Mouse (Mus musculus) layer of hippocampus, postnatal 10 days (tissue): ENCODE results near the gene Atxn1. TPM values are rescaled to one million over a fixed set of nuclear protein-coding genes. Genes with fewer than 3 reads are reported as not detected.

ENCODE experiments used
- DNase-seq, 2 experiments: peaks; one replicate each; pipeline ENCODE4 v3.0.0; 2021; ENCODE audit warnings: low spot score in 2 of 2
- total RNA-seq, 2 experiments: library from RNA; stranded (reverse); gene quantifications; 2 replicates each; pipeline ENCODE4 v1.2.3; 2021

Gene Atxn1
- total RNA-seq, 2 experiments from 2014 or later = 90.8 to 94.3 TPM

DNA sequence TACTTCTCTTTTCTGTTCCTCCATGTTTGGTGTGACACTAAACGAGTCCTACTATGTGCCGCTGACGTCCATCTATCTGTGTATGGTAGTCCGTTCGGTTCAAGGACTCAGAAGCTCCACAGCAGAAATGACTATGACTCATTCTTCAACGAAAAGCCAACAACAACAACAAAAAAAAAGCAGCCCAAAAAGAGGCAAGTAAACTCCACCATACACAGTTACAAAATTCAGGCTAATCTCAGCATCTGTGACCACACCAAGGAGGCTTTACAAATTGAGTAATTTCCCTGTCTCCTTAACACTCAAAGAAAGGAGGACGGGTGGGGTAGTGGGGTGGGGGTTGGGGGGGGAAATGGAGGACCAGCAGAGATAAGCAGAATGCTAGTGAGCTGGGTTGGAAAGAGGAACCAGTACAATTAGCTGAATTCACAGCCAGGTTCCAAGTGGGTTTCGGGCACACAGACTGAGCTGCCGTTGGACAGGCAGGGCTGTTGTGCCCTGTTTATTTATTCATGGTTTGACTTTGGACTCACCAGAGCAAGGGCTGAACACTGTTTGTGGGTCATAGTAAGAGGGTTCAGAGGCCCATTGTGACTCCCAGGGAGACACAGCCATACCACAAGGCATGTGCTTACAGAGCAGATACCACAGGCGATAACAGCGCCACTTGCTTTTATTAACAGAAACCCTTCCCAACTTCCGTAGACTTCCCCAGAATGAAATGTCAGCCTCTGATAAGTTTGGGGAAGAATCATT is 61.1 kb downstream of the Atxn1 start:
- no peak for DNase-seq

DNA sequence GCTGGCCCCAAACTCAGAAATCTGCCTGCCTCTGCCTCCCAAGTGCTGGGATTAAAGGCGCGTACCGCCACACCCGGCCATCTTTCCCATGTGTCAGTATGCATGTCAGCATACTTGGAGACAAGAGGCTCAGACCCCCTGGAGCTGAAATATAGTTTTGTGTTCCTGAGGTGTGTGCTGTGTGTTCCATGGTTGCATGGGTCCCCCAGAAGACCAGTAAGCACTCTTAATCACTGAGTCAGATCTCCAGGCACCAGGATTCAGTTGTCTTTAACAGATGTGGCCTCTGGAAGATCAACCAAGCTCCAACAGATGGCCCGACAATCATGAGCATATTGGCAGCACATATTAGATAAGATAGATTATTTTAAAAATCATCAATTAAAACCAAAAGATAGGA is 62.4 kb downstream of the Atxn1 start:
- no peak for DNase-seq

DNA sequence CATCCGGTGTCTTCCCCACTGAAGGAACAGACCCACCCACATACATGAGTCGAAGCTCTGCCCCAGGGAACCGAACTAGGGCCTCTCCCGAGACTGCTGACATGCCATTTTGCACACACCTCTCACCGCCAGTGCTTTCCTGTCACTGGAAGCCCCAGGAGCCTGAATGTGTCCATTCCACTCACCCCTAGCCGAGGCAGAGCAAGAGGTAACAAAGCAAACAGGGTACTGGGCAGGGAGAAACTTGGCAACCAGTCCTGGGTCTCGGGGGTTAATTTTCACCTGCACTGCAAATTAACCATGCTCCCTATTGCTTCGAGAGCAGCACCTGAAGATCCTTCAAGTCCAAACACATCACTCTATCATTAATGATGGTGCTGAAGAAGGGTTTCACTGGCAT is 64.0 kb downstream of the Atxn1 start:
- no peak for DNase-seq

GRCm38 (mm10) chr13:45897571-45897970 is 67.2 kb downstream of the Atxn1 start:
- DNase-seq = no peak

DNA sequence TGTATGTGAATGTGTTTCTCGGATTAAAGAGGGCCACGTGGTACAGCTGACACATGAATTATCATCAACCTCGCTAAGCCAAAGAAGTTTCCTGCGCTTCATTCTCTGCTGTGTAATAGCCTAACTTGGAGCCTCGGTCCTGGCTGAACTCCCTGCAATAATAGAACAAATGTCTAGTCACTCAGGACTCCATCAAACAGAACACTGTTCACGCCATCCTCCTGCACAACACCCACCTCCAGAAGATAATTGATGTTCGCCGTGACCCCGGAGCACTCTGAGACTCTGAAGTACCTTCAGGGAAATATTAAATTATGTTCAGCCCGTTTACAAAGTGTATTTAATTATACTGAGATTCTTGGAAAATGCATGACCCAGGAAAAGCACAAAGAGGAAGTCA is 70.0 kb downstream of the Atxn1 start:
- no peak for DNase-seq

DNA sequence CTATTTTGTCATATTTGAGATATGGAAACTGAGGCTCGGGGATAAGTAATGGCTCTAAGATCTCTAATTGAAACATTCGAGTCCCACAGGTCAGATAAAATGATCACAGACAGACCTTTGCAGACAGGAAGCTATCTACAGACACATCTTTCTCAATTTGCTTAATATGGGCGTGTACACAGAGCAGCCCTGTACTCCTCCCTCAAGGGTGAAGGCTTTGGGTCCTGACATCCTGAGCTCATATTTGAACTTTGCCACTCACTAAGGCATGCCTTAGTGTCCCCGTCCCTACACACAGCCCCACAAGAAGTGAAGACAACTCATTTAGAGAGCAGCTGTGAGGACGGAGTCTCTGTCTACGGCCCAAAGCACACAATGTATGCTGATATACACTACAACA is 70.6 kb downstream of the Atxn1 start:
- DNase-seq = no peak

- DNase-seq = no peak
Observed at GRCm38 (mm10) chr13:45891073-45891472, 73.7 kb downstream of the Atxn1 start.

- no peak for DNase-seq
Observed at GRCm38 (mm10) chr13:45888953-45889749, 75.7 kb downstream of the Atxn1 start.

DNA sequence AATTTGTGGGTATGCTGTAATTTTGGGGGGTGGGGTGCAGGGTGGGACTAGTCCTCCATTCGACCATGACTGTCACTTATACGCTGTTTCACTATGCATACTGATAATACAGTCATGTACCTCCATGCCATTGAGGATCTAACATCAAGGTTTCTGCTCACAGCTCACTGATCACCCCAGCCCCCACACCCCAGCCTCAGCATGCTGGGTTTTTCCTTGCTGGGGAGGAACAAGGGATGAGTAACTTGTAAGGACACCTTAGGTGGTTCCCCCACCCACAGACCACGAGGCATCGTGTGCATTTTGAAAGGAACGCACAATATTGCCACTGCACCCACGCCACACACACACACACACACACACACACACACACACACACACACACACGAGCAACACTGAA is 79.9 kb downstream of the Atxn1 start:
- no peak for DNase-seq

DNA sequence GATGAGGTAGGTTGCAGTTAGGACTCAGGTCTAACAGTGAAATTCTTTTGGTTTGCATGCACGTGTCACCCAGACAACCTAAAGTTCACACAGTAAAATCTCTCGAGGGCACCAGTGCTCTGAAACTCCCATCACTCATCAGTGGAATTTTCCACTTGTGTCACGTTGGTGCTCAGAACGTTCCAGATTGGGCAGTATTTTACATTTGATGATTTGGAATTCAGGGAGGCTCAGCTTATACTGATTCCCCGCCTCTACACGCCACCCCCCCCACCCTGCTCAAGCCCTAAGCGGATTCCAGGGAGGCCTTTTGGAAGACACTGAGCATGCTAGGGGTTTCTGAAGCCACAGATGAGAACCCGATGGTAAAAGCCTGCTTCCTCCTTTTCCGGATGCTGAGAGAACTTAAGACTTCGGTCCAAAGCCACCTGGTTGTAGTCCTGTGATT is 81.0 kb downstream of the Atxn1 start:
- no peak for DNase-seq

- DNase-seq = no peak
Observed at GRCm38 (mm10) chr13:45882976-45883440, 81.8 kb downstream of the Atxn1 start.

DNA sequence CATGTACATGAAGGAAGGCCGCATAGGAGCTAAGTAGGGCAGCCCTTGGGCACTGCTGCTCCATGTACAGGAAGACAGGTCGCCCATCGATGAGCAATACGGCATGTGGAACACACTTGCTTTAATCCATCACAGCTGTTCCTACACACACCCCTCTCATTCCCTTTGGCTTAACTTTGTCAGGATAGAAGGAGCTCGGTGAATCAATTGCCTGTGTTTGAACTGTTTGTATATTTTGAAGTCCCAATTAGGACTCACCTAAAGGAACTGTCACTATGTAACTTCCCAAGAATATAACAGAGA is 84.3 kb downstream of the Atxn1 start:
- DNase-seq = no peak

GRCm38 (mm10) chr13:45879746-45880542 is 84.9 kb downstream of the Atxn1 start:
- no peak for DNase-seq

DNA sequence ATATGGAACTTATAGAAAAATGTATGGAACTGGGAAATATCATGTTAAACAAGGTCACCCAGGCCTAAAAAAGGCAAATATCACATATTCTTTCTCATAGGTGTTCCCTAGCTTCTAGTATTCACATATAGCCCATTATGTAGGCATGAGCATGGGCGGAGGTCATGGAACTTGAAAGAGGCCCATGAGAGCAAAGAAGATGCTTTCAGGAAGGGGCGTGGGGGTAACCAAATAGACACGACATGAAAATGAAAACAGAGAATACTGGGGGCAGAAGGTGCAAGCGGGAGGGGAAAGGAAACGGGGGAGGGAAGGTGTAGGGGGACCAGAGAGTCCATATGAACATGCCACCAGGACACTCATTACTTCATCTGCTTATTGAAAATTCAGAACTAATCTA is 87.9 kb downstream of the Atxn1 start:
- no peak for DNase-seq

DNA sequence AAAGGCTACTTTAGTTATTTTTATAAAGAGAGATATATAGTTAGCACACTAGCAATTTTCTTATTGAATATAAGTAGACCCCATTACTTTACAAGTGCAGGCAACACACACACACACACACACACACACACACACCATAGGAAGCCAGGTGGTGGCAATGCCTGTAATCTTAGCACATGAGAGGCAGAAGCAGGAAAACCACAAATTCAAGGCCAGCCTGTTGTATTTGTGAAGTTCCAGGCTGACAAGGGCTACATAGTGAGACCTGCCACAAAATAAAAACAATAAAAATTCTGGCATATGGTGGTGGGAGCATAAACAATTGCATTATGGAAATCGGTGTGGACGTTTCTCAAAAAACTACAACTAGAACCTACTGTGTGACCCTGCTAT is 88.4 kb downstream of the Atxn1 start:
- no peak for DNase-seq

DNA sequence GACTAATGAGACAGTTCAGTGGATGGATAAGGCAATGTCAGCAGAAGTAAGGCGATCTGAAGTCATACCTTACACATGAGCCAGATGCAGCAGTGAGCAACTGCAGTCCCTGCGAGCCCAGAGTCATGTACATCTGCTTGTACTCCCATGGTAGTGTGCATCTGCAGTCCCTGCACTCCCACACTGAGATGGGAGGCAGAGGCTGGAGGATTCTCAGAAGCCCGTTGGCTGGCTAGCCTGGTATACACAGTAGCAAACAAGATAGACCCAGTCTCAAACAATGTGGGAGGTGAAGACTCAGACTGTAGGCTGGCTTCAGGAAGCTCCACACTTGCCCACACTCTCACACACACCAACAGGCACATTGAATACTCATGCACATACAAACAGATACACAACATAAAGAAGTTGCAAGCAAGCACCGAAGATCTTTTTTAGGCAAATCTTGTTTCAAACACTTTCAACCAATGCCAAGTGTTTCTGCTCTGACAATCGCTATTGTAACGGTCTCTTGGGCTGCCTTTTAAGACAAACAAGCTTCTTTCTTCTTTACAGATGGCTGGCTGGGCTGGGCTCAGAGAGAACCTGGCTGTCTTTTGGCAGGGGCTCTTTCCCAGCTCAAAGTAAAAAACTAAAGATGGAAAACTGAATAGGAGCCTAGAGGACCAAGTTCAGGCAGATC is 89.0 kb downstream of the Atxn1 start:
- no peak for DNase-seq

- no peak for DNase-seq
Observed at GRCm38 (mm10) chr13:45874196-45874595, 90.6 kb downstream of the Atxn1 start.

GRCm38 (mm10) chr13:45872966-45873365 is 91.8 kb downstream of the Atxn1 start:
- no peak for DNase-seq

- DNase-seq = no peak
Observed at GRCm38 (mm10) chr13:45872041-45872746, 92.6 kb downstream of the Atxn1 start.

GRCm38 (mm10) chr13:45871554-45871953 is 93.3 kb downstream of the Atxn1 start:
- no peak for DNase-seq

DNA sequence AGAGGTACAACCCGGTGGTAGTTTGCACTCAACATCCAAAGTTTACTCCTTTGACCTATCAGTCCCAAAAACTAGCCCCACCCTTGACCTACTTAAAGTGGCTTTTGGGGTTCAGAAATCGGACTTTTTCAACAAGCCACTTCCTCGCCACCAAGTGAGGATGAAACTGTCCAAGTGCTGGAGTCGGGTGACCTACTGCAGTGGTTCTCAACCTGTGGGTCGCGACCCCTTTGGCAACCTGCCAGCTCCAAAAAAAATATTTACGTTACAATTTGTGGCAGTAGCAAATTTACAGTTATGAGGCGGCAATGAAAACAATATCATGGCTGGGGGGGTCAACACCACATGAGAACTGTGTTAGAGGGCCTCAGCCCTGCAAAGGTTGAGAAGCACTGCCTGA is 95.9 kb downstream of the Atxn1 start:
- no peak for DNase-seq
